Mouse (Mus musculus) erythroid progenitor cell, adult 5-6 weeks (primary cell): ENCODE data around the gene Chka. TPM values are rescaled to one million over a fixed set of nuclear protein-coding genes. Genes with fewer than 3 reads are reported as not detected.

ENCODE experiments used
- ATAC-seq: replicated peaks from 2 replicates; pipeline ENCODE4 v1.8.0; 2016; ENCODE audit warnings: moderate number of reproducible peaks, mild to moderate bottlenecking, moderate TSS enrichment, inconsistent platforms; ENCODE audit not compliant: poor library complexity, low FRiP score, severe bottlenecking
- total RNA-seq, 2 experiments: library from RNA; stranded (forward) in 1 of 2; stranded (reverse) in 1 of 2; fragments of 150-400 nt in 1 of 2; fragments of 186-747, 209-891 nt in 1 of 2; gene quantifications; 2 replicates each; pipeline versions ENCODE4 v1.2.3 to v1.2.4; 2015 to 2017; ENCODE audit warnings: low replicate concordance in 2 of 2

The Chka gene
- total RNA-seq (2015; ENCODE audit: low replicate concordance) (10.1 and 13.4 TPM in 2 replicates), total RNA-seq (2017; ENCODE audit: low replicate concordance) (10.8 and 11.8 TPM in 2 replicates)

- peak; percentile 99 for ATAC-seq
These were observed at the start of gene Chka for GRCm38 (mm10) chr19:3851502-3851962. TSS of gene Chka (plus strand) at chr19:3851773.

GRCm38 (mm10) chr19:3805526-3805925 lies 46.0 kb upstream of the Chka start:
- no peak for ATAC-seq

- ATAC-seq: no peak
These were observed 40.9 kb upstream of the Chka start for GRCm38 (mm10) chr19:3810536-3811233.

- no peak for ATAC-seq
These were observed 37.1 kb upstream of the Chka start for GRCm38 (mm10) chr19:3814461-3814860.

GRCm38 (mm10) chr19:3815824-3816223 lies 35.7 kb upstream of the Chka start:
- ATAC-seq: no peak

- no peak for ATAC-seq
These were observed 32.5 kb upstream of the Chka start for GRCm38 (mm10) chr19:3819080-3819479.

- no peak for ATAC-seq
These were observed 31.6 kb upstream of the Chka start for GRCm38 (mm10) chr19:3819899-3820444.

GRCm38 (mm10) chr19:3825044-3825443 lies 26.5 kb upstream of the Chka start:
- ATAC-seq: no peak

- no peak for ATAC-seq
These were observed 21.7 kb upstream of the Chka start for GRCm38 (mm10) chr19:3829863-3830262.

GRCm38 (mm10) chr19:3831716-3832115 lies 19.9 kb upstream of the Chka start:
- ATAC-seq: no peak; the same call in 1 of the 2 replicates

- 0 out of 2 replicates have a peak, but pooled peaks have one; percentile 56 for ATAC-seq
These were observed 18.7 kb upstream of the Chka start for GRCm38 (mm10) chr19:3832851-3833353.

GRCm38 (mm10) chr19:3834301-3834700 lies 17.3 kb upstream of the Chka start:
- ATAC-seq: no peak

GRCm38 (mm10) chr19:3836791-3837190 lies 14.8 kb upstream of the Chka start:
- ATAC-seq: no peak

- ATAC-seq: no peak
These were observed 12.6 kb upstream of the Chka start for GRCm38 (mm10) chr19:3838931-3839330.

GRCm38 (mm10) chr19:3839686-3840085 lies 11.9 kb upstream of the Chka start:
- ATAC-seq: no peak

GRCm38 (mm10) chr19:3840214-3840651 lies 11.3 kb upstream of the Chka start:
- no peak for ATAC-seq

- no peak for ATAC-seq
These were observed 10.9 kb upstream of the Chka start for GRCm38 (mm10) chr19:3840685-3841084.

GRCm38 (mm10) chr19:3842359-3843148 lies 9.0 kb upstream of the Chka start:
- no peak for ATAC-seq

GRCm38 (mm10) chr19:3843629-3844028 lies 7.9 kb upstream of the Chka start:
- no peak for ATAC-seq

- ATAC-seq: no peak
These were observed 6.7 kb upstream of the Chka start for GRCm38 (mm10) chr19:3844836-3845235.
